Mouse (Mus musculus): Measurements from ENCODE around the gene Skor1.

The Skor1 gene

DNA sequence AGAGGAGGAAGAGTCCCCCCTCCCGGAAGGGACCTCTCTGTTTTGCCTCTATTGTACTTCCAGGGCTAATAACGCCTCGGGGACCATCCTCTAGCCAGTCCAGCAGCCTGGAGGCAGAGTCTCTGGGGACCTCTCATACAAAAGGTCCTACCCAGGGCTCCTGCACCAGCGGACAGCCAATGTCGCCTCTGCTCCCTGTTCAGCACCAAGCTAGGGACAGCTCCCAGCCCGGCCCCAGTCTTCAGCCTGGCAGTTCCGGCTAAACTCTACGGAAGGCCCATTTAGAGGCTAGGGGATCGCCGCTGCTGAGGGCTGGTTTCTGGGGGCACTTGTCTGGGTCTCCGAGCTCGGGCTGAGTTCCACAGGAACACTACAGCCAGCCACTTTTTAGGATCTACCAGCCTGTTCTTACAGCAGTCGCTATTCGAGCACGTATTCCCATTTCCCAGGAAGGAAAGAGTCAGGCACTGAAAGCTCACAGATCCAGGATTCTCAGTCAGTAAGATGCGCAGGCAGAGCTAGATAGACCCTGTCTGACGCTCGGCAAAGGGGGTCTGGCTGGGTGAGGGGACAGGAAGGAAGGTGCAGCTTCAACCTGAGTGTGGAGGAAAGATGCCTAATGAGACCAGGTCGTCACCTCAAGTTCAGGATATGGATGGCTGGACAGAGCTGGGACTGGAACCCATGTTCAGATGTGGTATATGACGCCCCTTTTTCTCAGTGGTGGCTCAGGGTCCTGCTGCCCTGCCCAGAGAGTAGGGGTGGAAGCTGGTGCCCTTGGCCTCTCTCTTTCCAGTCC lies 2.5 kb upstream of the Skor1 start:
- in situ Hi-C loops (cut with MboI; ENCODE audit: low pct_unique_long_range_greater_than_20kb in 1 of 2, low sequenced_read_pairs in 2 of 2, unreplicated experiment in 1 of 2): no loop called here

DNA sequence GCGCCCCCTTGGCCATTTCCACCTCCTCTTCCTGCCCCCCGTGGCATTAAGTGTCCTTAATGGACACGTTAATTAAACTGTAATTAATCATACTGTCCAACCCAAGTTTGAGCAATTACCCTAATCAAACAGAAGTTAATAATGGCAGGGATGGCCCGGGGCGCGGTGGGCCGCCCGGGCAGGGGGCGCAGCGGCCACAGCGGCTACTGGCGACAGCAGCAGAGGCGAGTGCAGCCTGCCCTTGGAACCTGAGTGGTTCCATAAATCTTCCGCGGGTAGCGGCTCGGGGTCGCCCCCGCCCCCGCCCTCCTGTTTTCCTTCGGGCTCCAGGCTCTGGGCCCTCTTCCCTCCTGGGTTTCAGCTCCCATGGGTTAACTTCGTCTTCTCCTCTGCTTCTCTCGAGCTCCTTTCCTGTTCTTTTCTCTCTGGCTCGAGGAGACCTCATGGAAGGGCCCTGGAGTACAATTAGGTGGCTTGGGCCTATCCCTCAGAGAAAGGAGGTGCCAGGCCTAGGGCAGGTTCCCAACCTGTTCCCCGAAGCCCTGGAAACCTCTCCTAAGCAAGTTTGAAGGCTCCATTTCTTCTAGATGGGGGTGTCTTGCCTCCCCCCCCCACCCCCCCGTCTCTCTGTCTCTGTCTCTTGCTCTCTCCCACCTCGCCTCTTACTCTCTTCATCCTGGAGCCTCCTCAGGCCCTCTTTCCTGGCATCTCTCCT lies 1.5 kb upstream of the Skor1 start:
- in situ Hi-C loops (cut with MboI; ENCODE audit: low pct_unique_long_range_greater_than_20kb in 1 of 2, low sequenced_read_pairs in 2 of 2, unreplicated experiment in 1 of 2): no loop called here

DNA sequence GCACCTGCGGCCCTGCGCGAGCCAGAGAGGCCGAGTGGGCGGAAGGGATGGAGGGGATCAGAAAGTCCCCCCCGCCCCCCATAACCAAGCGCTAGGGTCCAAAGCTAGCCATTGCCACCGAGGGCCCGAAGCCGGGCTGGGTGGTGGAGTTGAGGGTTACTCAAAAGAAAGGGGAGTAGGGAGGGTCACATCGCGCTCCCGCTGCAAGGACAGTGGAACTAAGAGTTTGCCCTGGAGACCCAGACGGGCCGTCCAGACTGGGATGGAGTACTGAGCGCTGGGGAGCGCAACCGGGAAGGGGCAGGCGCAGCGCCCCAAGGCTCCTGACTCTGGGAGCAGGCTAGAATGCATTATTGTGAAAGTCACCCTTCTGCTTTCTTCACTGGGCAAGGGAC lies 608 bp upstream of the Skor1 start:
- in situ Hi-C loops (cut with MboI; ENCODE audit: low pct_unique_long_range_greater_than_20kb in 1 of 2, low sequenced_read_pairs in 2 of 2, unreplicated experiment in 1 of 2): loop anchor here (25.0 kb wide), 2 partner anchors 688 to 938 kb away; no protein-coding TSS in a partner anchor

DNA sequence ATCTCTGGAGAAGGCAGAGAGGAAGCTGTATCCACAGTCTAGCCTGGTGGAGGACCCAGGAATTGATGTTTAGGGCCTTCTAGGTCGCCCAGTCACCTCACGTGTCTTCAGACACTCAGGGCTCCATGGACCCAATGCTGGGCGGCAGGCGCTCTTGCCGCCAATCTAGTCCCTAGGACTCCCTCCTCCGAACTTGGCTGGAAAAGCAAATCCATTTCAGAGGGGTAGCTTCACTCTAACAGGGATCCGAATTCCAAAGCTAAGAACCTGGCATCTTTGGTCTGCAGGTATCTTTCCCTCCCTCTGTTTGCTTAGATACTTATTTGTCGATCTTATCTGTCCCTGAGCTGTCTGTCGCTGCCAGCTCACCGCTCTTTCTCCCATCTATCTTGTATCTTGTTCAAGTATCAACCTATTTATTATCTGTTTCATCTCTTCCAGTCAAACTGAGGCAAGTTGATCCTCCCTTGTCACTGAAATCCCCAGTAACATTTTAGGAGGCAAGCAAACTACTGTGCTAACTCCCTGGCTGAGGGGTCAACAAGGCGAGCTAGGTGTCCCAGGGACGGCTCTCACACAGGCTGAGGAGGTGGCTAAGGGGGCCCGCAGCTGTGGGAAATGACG lies 863 bp downstream of the Skor1 start:
- in situ Hi-C loops (cut with MboI; ENCODE audit: low pct_unique_long_range_greater_than_20kb in 1 of 2, low sequenced_read_pairs in 2 of 2, unreplicated experiment in 1 of 2): loop anchor here (25.0 kb wide), 2 partner anchors 689 to 939 kb away; no protein-coding TSS in a partner anchor

DNA sequence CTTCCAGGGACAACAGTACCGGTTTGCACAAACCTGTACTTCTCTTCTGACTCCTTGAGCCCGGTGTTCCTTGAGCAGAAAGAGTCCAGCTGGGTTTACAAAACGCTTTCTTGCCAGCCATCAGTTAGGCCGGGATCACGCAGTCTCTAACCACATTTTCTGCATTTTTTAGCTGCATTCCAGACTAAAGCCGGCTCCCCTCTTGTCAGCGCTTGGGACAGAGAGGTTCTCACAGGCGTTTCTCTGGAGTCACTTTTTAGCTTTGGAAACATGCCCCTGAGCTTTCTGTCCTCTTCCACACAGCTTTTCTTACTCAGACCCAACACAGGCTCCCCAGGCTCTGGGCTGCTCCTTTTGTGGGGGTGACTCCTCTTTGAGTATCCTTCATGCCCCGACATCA lies 1.5 kb downstream of the Skor1 start:
- in situ Hi-C loops (cut with MboI; ENCODE audit: low pct_unique_long_range_greater_than_20kb in 1 of 2, low sequenced_read_pairs in 2 of 2, unreplicated experiment in 1 of 2): loop anchor here (25.0 kb wide), 2 partner anchors 690 to 940 kb away; no protein-coding TSS in a partner anchor

DNA sequence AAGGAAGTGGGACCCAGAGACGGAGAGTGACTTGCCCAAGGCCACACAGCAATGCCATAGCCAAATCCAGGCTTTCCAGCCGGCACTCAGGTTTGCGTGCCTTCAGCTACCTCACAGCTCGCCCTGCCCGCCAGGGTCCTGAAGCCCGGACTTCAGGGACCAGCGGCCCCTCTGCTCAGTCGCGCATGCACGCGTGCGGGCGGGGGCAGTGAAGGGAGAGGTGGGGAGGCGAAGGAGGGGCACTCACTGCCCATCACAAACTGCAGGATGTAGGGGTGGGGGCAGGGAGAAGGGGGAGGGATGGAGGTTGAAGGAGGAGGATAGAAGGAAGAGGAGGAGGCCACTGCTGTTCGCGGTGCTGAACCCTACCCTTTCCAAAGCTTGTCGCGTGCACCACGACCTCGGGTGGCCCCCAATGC lies 1.9 kb downstream of the Skor1 start:
- in situ Hi-C loops (cut with MboI; ENCODE audit: low pct_unique_long_range_greater_than_20kb in 1 of 2, low sequenced_read_pairs in 2 of 2, unreplicated experiment in 1 of 2): loop anchor here (25.0 kb wide), 2 partner anchors 690 to 940 kb away; no protein-coding TSS in a partner anchor

DNA sequence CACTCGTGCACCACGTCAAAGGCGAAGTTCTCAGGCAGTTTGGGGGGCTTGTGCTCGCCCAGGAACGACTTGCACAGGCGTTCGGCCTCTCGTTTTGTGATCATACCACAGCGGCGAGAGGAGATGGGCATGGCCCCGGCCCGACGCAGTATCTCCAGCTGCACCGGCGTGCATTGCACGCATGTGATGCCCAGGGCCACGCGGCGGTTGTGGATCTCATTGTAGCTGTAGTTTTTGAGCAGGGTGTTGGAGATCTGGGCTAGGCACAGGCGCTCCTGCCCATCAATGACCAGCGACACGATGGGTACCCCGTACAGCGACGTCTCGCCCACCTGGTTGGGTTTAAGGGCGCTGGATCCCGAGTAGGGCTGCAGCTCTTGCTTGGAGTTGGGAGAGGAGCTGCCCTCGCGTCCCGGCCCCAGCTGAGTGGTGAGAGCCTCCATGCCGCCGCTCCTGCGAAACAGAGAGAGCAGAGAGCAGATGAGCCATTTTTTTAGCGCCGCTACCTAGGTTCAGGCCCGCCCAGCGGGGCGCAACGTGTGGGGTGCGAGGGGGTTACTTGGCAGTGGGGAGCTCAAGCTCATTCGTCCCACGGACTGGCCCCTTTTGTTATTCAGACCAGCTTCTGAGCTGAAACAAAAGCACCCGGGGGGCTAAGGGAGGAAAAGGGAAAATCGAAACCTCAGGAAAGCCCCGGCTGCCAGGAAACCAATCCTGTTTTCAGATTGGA lies 2.5 kb downstream of the Skor1 start:
- in situ Hi-C loops (cut with MboI; ENCODE audit: low pct_unique_long_range_greater_than_20kb in 1 of 2, low sequenced_read_pairs in 2 of 2, unreplicated experiment in 1 of 2): loop anchor here (25.0 kb wide), 2 partner anchors 691 to 941 kb away; no protein-coding TSS in a partner anchor

DNA sequence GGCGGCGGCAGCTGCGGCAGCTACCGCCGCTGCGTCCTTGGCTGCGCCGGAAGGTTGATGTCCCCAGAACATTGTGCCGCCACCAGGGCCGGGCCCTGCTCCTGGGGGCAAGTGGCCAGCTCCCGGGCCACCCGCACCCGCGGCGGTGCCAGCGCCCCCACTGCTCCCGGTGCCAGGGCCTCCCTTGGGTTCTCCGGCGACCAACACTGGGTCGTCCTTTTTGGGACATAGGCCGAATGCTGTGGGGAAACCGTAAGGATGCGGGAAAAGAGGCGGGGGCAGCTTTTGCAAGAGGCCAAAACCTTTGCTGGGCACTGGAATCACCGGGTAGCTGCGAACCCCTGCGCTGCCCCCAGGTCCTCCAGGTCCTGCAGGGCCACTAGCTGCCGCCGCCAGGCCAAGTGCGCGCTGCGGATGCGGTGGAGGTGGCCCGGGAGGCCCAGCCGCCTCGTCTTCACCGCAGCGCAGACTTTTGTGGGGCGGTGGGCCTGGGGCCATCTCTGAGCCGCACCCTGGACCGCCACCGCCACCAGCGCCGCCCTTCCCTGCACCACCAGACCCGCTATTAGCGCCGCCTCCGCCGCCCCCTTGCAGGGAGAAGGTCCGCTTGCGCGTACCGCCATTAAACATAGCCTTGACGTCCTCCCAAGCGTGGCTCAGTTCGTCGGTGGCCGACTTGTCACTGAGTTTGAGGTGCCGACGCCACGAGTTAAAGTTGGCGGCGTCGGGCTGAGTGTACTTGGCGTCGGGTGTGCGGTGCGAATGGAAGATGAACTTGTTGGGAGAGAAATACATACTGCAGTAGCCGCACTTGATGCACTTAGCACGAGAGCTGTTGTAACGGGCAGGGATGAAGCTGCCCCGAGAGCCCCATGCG lies 3.3 kb downstream of the Skor1 start:
- in situ Hi-C loops (cut with MboI; ENCODE audit: low pct_unique_long_range_greater_than_20kb in 1 of 2, low sequenced_read_pairs in 2 of 2, unreplicated experiment in 1 of 2): loop anchor here (25.0 kb wide), 2 partner anchors 692 to 942 kb away; no protein-coding TSS in a partner anchor

DNA sequence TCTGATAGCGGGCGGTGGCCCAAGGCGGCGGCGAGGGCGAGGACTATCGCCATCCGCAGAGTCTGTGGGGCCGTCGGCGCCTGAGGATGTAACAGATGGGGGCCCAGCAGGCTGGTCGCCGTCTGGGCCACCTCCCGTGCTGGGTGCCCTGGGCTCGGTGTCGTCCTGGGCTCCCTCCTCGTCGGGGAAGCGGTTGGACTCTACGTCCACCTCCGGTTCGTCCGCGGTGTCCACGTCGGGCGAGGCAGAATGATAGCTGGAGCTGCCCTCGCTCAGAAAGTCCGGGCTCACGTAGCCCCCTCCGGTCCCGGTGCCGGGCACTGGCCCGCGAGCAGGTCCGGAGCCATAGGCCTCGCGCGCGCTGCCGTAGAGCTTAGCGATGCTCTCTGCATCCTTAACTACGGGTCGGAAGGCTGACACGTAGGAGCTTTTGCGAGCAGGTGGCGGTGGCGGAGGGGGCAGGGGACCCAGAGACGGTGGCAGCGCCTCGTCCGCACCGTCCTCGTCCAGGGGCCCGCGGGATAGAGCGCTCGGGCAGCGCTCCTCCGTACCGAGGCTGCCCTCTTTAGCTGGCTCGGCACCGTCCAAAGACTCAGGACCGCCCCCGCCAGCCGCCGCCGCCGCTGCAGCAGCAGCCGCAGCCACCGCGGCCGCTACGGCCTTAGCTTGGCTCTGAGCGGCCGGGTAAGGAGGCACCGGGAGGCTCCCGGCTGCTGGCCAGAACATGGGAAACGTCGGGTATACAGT lies 4.1 kb downstream of the Skor1 start:
- in situ Hi-C loops (cut with MboI; ENCODE audit: low pct_unique_long_range_greater_than_20kb in 1 of 2, low sequenced_read_pairs in 2 of 2, unreplicated experiment in 1 of 2): loop anchor here (25.0 kb wide), 2 partner anchors 693 to 943 kb away; no protein-coding TSS in a partner anchor

DNA sequence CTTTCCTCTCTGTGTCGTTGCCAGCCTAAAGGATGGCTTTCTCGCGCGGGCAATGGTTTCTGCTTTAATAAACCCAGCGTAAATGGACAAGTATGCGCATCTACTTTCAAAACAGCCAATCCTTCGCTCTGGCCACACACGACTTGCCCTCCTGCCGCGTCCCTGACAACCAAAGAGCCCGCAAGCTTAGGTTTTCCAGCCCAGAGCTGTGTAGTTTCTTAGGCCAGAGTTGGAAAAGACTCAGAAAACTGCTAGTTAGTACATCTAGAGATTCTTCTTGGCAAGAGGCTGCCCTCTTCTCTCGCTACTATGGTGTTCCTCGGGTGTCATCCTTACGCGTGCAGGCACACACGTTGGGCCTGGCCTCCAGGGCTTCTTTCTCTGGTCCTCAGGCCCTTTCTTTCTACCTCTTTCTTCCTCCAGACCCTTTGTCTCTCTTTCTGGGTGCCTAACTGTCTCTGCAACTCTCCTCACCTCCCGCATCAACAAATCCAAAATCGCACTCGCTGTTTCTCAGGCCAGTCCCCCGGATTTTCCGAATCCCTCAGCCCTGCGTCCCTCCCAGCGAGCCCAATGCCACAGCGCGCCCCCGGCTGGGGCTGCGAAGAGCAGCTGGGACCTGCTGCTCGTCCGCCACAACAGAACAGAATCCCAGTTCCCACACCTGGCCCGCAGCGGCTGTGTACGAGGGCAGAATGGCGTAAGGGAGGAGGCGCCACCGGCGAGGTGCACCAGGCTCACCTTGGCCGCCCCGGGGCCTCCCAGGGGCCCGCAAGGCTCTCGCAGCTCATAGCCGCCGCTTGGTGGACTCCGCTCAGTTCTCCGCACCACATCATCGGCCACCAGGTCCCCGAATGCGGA lies 4.9 kb downstream of the Skor1 start:
- in situ Hi-C loops (cut with MboI; ENCODE audit: low pct_unique_long_range_greater_than_20kb in 1 of 2, low sequenced_read_pairs in 2 of 2, unreplicated experiment in 1 of 2): loop anchor here (25.0 kb wide), 2 partner anchors 693 to 943 kb away; no protein-coding TSS in a partner anchor

DNA sequence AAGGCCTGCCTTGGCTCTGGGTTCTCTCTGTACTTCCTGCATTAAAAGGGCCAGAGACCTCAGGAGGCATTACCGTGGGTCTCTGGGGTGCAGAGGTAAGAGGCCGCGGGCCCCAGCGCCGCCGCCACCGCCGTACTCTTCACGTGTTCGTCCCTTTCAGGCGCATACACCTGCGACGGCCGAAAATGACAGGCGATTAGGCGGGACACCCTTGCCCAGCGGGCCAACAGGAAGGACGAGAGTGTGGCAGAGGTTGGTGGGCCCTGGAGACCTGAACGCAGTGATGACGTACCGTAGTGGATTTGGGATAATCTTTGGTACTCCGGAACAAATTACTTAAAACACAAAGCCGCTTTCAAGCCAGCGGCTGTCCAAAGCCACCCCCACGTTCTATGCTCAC lies 5.5 kb downstream of the Skor1 start:
- in situ Hi-C loops (cut with MboI; ENCODE audit: low pct_unique_long_range_greater_than_20kb in 1 of 2, low sequenced_read_pairs in 2 of 2, unreplicated experiment in 1 of 2): loop anchor here (25.0 kb wide), 2 partner anchors 694 to 944 kb away; no protein-coding TSS in a partner anchor

DNA sequence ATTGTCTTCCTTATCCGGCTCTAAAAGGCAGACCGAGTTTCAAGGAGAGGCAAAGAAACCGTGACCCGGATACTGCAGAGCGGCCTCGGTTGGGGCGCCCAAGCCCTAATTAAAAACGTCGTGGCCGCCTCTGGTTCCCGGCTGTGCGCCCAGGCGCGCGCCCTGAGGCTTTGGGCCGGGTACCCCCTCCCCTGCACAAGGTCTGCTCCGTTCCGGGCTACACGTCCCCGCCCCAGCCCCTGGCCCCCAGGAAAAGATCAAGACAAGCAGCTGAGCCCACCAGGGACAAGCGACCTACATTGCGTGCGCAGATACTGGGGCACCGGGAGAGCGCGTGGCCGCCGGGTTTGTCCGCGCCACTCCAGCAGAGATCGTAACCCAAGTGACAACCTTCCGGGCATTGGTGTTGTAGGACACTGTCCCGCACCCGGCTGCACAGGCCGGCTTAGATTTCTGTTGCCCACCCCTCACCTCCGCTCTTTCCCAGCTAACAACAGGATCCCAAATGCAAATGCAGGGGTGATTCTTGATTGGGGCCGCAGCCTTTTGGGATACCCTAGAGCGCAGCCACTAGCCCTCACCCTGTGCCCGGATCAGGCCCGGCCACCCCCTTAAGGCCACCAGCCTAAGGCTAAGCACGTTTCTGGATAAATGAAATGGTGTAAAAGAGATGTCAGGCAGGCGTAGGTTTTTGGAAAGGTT lies 6.3 kb downstream of the Skor1 start:
- in situ Hi-C loops (cut with MboI; ENCODE audit: low pct_unique_long_range_greater_than_20kb in 1 of 2, low sequenced_read_pairs in 2 of 2, unreplicated experiment in 1 of 2): loop anchor here (25.0 kb wide), 2 partner anchors 695 to 945 kb away; no protein-coding TSS in a partner anchor

DNA sequence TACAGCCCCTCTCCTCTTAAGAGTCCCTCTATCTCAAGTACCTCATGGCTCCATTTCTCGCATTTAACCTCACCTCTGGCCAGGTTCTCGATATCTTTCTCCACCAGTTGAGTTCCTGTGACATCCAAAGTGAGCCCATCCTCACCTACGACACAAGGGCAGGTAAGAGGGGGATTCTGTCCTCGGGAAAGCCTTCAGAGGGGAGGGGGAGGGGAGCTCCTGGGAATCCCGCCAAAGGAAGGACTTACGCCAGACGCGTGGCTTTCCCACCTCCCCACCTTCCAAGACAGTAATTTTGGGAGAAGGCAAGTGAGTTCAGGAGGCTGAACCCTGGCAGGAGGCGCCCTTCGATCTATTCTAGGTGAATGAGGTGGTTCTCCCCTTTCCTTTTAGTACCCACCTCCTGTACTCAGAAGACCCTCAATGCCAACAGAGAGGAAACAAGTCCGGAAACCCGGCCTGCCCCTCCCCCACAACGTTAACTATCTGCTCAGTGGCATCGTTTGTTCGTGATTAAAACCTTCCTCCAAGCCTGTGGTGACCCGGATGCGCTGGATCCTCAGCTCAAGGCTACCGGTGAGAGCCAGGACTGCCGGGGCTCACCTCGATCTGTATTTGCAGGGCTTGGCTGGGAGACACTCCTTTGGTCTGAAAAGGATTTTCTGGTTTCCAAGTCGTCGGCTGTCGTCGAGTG lies 7.0 kb downstream of the Skor1 start:
- in situ Hi-C loops (cut with MboI; ENCODE audit: low pct_unique_long_range_greater_than_20kb in 1 of 2, low sequenced_read_pairs in 2 of 2, unreplicated experiment in 1 of 2): loop anchor here (25.0 kb wide), 2 partner anchors 696 to 946 kb away; no protein-coding TSS in a partner anchor

DNA sequence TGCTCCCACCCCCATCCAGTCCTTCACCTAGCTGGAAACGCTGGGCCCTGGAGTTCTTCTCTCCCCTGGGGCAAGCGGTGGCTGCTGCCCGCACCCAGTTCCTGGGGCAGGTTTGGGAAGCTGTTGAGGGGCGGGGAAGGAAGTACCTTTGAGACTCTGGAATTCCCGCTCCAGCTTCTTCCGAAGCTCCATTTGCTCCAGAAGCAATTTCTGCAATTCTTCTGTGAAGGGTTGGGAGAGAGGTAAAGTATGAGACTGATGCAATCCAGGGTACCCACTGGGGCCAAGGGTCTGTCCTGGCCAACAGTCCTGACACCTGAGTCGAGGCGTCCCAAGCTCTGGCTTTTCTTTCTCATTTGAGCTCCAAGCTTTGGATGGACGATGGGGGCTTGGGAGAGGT lies 8.6 kb downstream of the Skor1 start:
- in situ Hi-C loops (cut with MboI; ENCODE audit: low pct_unique_long_range_greater_than_20kb in 1 of 2, low sequenced_read_pairs in 2 of 2, unreplicated experiment in 1 of 2): loop anchor here (25.0 kb wide), 2 partner anchors 697 to 947 kb away; no protein-coding TSS in a partner anchor
